Mouse (Mus musculus): ENCODE measurements at regions not wholly inside any gene's neighbourhood (a gene's known extent, or its start where the extent isn't known, plus 50 kb on each side); places are given as distances from the start of the nearest gene placed in this dataset.

GRCm38 (mm10) chr3:104586342-104587175 is 51.9 kb upstream of the Slc16a1 start:
- Histone ChIP-seq H3K9me3 (ENCODE audit: control insufficient read depth, low read length) (no peaks in the 10 kb centered on the region), H3K4me3 (ENCODE audit: control insufficient read depth in 1 of 2, insufficient read depth in 1 of 2, low read depth in 1 of 2, low read length in 2 of 2) (no peak overlapping the region), H3K36me3 (ENCODE audit: control insufficient read depth, insufficient read depth, low read length) (no peaks in the 10 kb centered on the region), H3K4me2 (ENCODE audit: low read length) (no peak overlapping the region), H3K27ac (replicated peaks in 1 of 2; ENCODE audit: control insufficient read depth in 1 of 2, insufficient read depth in 1 of 2, low read depth in 2 of 2, low read length in 2 of 2) (no peak overlapping the region), H3K9ac (ENCODE audit: low read length) (no peak overlapping the region), H3K27me3 (ENCODE audit: control insufficient read depth, insufficient read depth, low read length) (no peaks in the 10 kb centered on the region), H3K4me1 (ENCODE audit: control insufficient read depth in 2 of 2, insufficient read depth in 2 of 2, low read length in 2 of 2) (peaks cover 4 to 6% of the 10 kb centered on the region in 2 experiments; a peak in 3 of 4 replicates)
- WGBS, result 90% methylated on average over 6 of the region's 6 CpGs
- ATAC-seq (ENCODE audit: insufficient number of reproducible peaks, insufficient read depth, low FRiP score, low read depth), result no peak

- Histone ChIP-seq H3K27me3 (ENCODE audit: control insufficient read depth, insufficient read depth, low read length) (no peaks in the 10 kb centered on the region), H3K4me3 (ENCODE audit: control insufficient read depth in 1 of 2, insufficient read depth in 1 of 2, low read depth in 1 of 2, low read length in 2 of 2) (no peak overlapping the region), H3K9me3 (ENCODE audit: control insufficient read depth, low read length) (no peaks in the 10 kb centered on the region), H3K9ac (ENCODE audit: low read length) (no peak overlapping the region), H3K36me3 (ENCODE audit: control insufficient read depth, insufficient read depth, low read length) (no peaks in the 10 kb centered on the region), H3K4me2 (ENCODE audit: low read length) (no peak overlapping the region), H3K27ac (replicated peaks in 1 of 2; ENCODE audit: control insufficient read depth in 1 of 2, insufficient read depth in 1 of 2, low read depth in 2 of 2, low read length in 2 of 2) (no peak overlapping the region), H3K4me1 (ENCODE audit: control insufficient read depth in 2 of 2, insufficient read depth in 2 of 2, low read length in 2 of 2) (peaks cover 4 to 6% of the 10 kb centered on the region in 2 experiments; a peak in 3 of 4 replicates)
- WGBS, result 13% methylated on average over 6 of the region's 6 CpGs
- ATAC-seq (ENCODE audit: insufficient number of reproducible peaks, insufficient read depth, low FRiP score, low read depth), result no peak
These were observed 53.2 kb upstream of the Slc16a1 start for GRCm38 (mm10) chr3:104585303-104585702.

DNA sequence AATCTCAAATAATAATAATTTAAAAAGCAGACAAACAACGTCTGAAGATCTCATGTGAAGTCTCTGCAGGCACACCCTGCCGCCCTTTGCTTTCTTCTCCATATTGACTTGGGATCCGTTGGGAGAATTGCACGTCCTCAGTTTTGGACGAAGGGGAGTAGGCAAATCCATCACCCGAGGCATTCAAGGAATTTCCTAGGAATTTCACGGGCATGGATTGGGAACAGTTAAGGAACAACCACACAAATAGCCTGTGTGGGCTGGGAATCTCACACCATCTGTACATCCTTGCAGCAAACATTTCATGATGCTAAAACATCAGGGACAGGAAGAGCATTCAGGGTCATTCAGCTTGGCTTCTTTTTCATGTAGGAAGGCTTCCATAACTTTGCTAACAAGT is 55.2 kb upstream of the Slc16a1 start:
- H3K4me1 ChIP-seq (ENCODE audit: control insufficient read depth in 2 of 2, insufficient read depth in 2 of 2, low read length in 2 of 2), result peaks cover 4 to 6% of the 10 kb centered on the region in 2 experiments; a peak in 3 of 4 replicates
- WGBS, result 51% methylated on average over 7 of the region's 7 CpGs
- H3K27me3 ChIP-seq (ENCODE audit: control insufficient read depth, insufficient read depth, low read length), result no peaks in the 10 kb centered on the region
- H3K9ac ChIP-seq (ENCODE audit: low read length), result no peak overlapping the region
- H3K27ac ChIP-seq (replicated peaks in 1 of 2; ENCODE audit: control insufficient read depth in 1 of 2, insufficient read depth in 1 of 2, low read depth in 2 of 2, low read length in 2 of 2), result no peak overlapping the region
- no peak overlapping the region for H3K4me3 ChIP-seq (ENCODE audit: control insufficient read depth in 1 of 2, insufficient read depth in 1 of 2, low read depth in 1 of 2, low read length in 2 of 2)
- no peaks in the 10 kb centered on the region for H3K9me3 ChIP-seq (ENCODE audit: control insufficient read depth, low read length)
- ATAC-seq (ENCODE audit: insufficient number of reproducible peaks, insufficient read depth, low FRiP score, low read depth), result no peak
- no peaks in the 10 kb centered on the region for H3K36me3 ChIP-seq (ENCODE audit: control insufficient read depth, insufficient read depth, low read length)
- no peak overlapping the region for H3K4me2 ChIP-seq (ENCODE audit: low read length)

DNA sequence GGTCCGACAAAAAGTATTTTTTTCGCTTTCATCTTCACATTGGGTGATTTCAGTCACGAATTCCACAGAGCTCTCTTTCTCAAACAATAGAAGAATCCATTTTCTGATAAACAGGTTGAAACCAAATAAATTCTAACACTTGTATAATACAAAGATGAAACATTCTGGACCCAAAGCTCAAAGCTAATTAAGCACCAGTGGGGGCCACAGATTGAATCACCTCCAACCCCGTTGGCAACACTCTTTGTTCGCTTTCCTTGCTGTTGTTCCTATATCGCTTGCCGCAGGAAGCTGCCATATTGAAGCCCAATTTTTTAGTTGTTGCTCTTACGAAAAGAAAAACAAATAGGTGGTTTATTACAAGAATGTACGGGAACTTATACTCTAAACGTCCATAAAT is 55.9 kb upstream of the Slc16a1 start:
- no peaks in the 10 kb centered on the region for H3K9me3 ChIP-seq (ENCODE audit: control insufficient read depth, low read length)
- H3K4me1 ChIP-seq (ENCODE audit: control insufficient read depth in 2 of 2, insufficient read depth in 2 of 2, low read length in 2 of 2), result peaks cover 4 to 6% of the 10 kb centered on the region in 2 experiments; a peak in 3 of 4 replicates
- no peak for ATAC-seq (ENCODE audit: insufficient number of reproducible peaks, insufficient read depth, low FRiP score, low read depth)
- H3K4me3 ChIP-seq (ENCODE audit: control insufficient read depth in 1 of 2, insufficient read depth in 1 of 2, low read depth in 1 of 2, low read length in 2 of 2), result no peak overlapping the region
- H3K9ac ChIP-seq (ENCODE audit: low read length), result no peak overlapping the region
- H3K27me3 ChIP-seq (ENCODE audit: control insufficient read depth, insufficient read depth, low read length), result no peaks in the 10 kb centered on the region
- no peak overlapping the region for H3K4me2 ChIP-seq (ENCODE audit: low read length)
- WGBS, result 93% methylated on average over 10 of the region's 10 CpGs
- no peaks in the 10 kb centered on the region for H3K36me3 ChIP-seq (ENCODE audit: control insufficient read depth, insufficient read depth, low read length)
- no peak overlapping the region for H3K27ac ChIP-seq (replicated peaks in 1 of 2; ENCODE audit: control insufficient read depth in 1 of 2, insufficient read depth in 1 of 2, low read depth in 2 of 2, low read length in 2 of 2)

- 64% methylated on average over 4 of the region's 4 CpGs for WGBS
- Histone ChIP-seq H3K4me3 (ENCODE audit: control insufficient read depth in 1 of 2, insufficient read depth in 1 of 2, low read depth in 1 of 2, low read length in 2 of 2) (no peak overlapping the region), H3K9ac (ENCODE audit: low read length) (no peak overlapping the region), H3K27ac (replicated peaks in 1 of 2; ENCODE audit: control insufficient read depth in 1 of 2, insufficient read depth in 1 of 2, low read depth in 2 of 2, low read length in 2 of 2) (no peak overlapping the region), H3K27me3 (ENCODE audit: control insufficient read depth, insufficient read depth, low read length) (no peaks in the 10 kb centered on the region), H3K4me2 (ENCODE audit: low read length) (no peak overlapping the region), H3K9me3 (ENCODE audit: control insufficient read depth, low read length) (no peaks in the 10 kb centered on the region), H3K36me3 (ENCODE audit: control insufficient read depth, insufficient read depth, low read length) (no peaks in the 10 kb centered on the region), H3K4me1 (ENCODE audit: control insufficient read depth in 2 of 2, insufficient read depth in 2 of 2, low read length in 2 of 2) (no peaks in the 10 kb centered on the region; a peak in 1 of 4 replicates)
- ATAC-seq (ENCODE audit: insufficient number of reproducible peaks, insufficient read depth, low FRiP score, low read depth), result no peak
These were observed 59.3 kb upstream of the Slc16a1 start for GRCm38 (mm10) chr3:104579186-104579585.

- Histone ChIP-seq H3K27me3 (ENCODE audit: control insufficient read depth, insufficient read depth, low read length) (no peaks in the 10 kb centered on the region), H3K4me2 (ENCODE audit: low read length) (no peak overlapping the region), H3K9ac (ENCODE audit: low read length) (no peak overlapping the region), H3K4me3 (ENCODE audit: control insufficient read depth in 1 of 2, insufficient read depth in 1 of 2, low read depth in 1 of 2, low read length in 2 of 2) (no peak overlapping the region), H3K9me3 (ENCODE audit: control insufficient read depth, low read length) (no peaks in the 10 kb centered on the region), H3K36me3 (ENCODE audit: control insufficient read depth, insufficient read depth, low read length) (no peaks in the 10 kb centered on the region), H3K27ac (replicated peaks in 1 of 2; ENCODE audit: control insufficient read depth in 1 of 2, insufficient read depth in 1 of 2, low read depth in 2 of 2, low read length in 2 of 2) (no peak overlapping the region), H3K4me1 (ENCODE audit: control insufficient read depth in 2 of 2, insufficient read depth in 2 of 2, low read length in 2 of 2) (no peaks in the 10 kb centered on the region; a peak in 1 of 4 replicates)
- ATAC-seq (ENCODE audit: insufficient number of reproducible peaks, insufficient read depth, low FRiP score, low read depth), result no peak
- WGBS, result 47% methylated on average over 3 of the region's 3 CpGs
These were observed 60.1 kb upstream of the Slc16a1 start for GRCm38 (mm10) chr3:104578374-104578773.

GRCm38 (mm10) chr3:104577228-104577927 is 61.1 kb upstream of the Slc16a1 start:
- H3K4me2 ChIP-seq (ENCODE audit: low read length), result no peak overlapping the region
- no peak overlapping the region for H3K27ac ChIP-seq (replicated peaks in 1 of 2; ENCODE audit: control insufficient read depth in 1 of 2, insufficient read depth in 1 of 2, low read depth in 2 of 2, low read length in 2 of 2)
- H3K9me3 ChIP-seq (ENCODE audit: control insufficient read depth, low read length), result no peaks in the 10 kb centered on the region
- no peaks in the 10 kb centered on the region; a peak in 1 of 4 replicates for H3K4me1 ChIP-seq (ENCODE audit: control insufficient read depth in 2 of 2, insufficient read depth in 2 of 2, low read length in 2 of 2)
- ATAC-seq (ENCODE audit: insufficient number of reproducible peaks, insufficient read depth, low FRiP score, low read depth), result no peak
- no peaks in the 10 kb centered on the region for H3K27me3 ChIP-seq (ENCODE audit: control insufficient read depth, insufficient read depth, low read length)
- H3K4me3 ChIP-seq (ENCODE audit: control insufficient read depth in 1 of 2, insufficient read depth in 1 of 2, low read depth in 1 of 2, low read length in 2 of 2), result no peak overlapping the region
- H3K36me3 ChIP-seq (ENCODE audit: control insufficient read depth, insufficient read depth, low read length), result no peaks in the 10 kb centered on the region
- H3K9ac ChIP-seq (ENCODE audit: low read length), result no peak overlapping the region
- 60% methylated on average over 5 of the region's 5 CpGs for WGBS
